Mouse (Mus musculus): ENCODE measurements around the gene Calb2. TPM values are rescaled to one million over a fixed set of nuclear protein-coding genes. Genes with fewer than 3 reads are reported as not detected.

The Calb2 gene
- total RNA-seq, 2 experiments from 2014 or later = 20.4 to 26.8 TPM

DNA sequence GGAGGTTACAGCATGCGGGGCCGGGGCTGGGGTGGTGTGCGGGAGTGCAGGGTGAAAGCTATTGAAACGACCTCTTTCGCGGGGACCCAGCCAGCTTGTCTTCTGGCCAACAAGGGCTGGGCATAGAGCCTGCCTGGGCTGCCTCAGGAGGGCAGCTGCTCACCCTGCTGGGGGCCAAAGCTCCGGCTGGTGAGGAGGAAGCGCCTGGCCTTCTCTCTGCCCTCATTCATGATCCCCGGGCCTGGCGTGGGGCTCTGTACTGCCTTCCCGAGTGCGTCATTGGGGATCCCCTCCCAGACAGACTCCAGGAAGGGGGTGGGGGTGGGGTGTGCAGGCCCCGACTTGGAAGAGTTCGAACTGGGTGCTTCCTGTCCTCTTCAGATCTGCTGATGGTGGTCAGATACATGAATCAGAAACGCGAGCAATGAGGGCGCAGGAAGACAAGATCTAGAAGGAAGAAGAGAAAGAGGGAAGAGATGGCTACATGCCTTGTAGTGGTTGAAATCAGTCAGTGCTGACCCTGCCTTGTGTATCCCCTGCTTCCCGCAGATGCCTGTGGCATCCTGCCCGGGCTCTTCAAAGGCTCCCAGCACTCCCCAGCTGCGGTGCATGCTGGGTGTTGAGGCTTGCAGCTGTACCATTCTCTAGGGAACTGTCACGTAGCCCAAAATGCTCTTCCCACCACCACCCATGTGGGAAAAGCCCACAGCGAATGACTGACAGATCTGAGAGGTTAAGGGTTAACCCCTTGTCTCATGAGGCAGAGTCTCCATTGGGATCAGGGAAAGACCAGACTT lies 9.5 kb upstream of the Calb2 start:
- no peak; the same call in 1 of the 2 replicates for TF ChIP-seq CTCF (IDR thresholded peaks at IDR 0.05)
- intact Hi-C loops (cut with DNase I) = no loop called here
- DNase-seq (ENCODE audit: extremely low spot score in 1 of 2, low spot score in 2 of 2) = peak; percentile 29 to 31
- Histone ChIP-seq H3K4me3 (no peak overlapping the region), H3K27ac (no peak overlapping the region)

DNA sequence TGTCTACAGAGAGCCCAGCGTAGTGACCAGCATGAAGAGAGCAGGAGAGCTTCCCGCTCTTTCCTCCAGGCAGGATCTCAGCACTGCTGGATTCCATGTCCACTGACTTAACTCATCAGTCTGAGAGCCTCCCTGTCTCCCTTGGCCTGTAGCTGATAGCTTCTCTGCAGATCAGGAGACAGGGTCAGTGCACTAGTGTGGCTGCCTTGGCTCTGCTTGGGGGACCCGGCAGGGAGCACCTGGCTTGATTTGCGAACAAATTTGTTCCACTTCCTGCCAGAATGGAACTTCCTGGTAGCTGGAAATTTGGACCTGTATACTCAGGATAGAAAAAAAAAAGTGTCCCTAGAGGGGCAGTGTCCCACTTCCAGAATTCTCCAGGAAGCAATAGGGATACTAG lies 6.8 kb upstream of the Calb2 start:
- TF ChIP-seq CTCF (IDR thresholded peaks at IDR 0.05) = no peak
- no peak overlapping the region for H3K27ac ChIP-seq
- H3K4me3 ChIP-seq = no peak overlapping the region
- intact Hi-C loops (cut with DNase I) = no loop called here
- no peak for DNase-seq (ENCODE audit: extremely low spot score in 1 of 2, low spot score in 2 of 2)

DNA sequence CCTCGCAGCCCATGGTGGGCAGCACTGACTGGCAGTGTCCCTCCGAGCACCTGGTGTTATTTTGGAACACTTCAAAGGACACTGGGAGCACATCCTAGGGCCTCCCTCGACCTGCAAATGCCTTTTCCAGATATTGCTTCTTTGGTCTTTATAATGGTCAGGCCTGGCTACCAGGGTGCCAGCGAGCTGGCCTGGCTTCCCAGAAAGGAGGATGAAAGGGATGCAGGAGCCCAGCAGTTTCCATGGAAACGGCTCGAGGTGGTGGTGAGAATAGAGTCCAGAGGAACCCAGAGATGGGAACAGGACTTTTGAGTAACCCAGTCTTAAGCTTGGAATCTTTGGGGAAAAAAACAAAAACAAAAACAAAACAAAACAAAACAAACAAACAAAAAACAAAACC lies 4.2 kb upstream of the Calb2 start:
- no peak overlapping the region for H3K4me3 ChIP-seq
- H3K27ac ChIP-seq = no peak overlapping the region
- intact Hi-C loops (cut with DNase I) = no loop called here
- no peak for TF ChIP-seq CTCF (IDR thresholded peaks at IDR 0.05)
- no peak for DNase-seq (ENCODE audit: extremely low spot score in 1 of 2, low spot score in 2 of 2)

DNA sequence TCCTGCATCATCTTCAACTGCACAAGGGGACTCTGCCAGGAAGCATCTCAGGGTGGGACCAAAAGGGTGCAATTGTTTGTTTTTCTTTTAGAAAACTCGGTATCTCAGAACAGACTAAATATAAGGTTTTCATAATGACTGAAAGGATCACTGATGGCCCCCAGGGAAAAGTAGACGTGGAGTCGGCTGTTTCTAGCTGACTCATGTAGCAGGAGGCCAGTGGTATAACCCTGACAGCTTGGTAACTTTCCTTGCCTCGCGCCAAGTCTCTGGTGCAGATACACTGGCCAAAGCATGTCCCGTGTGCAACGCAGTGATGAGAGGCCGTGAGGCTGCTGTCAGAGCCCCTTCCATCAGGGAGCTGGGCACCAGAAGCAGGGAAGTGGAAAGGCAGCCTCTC lies 1.7 kb downstream of the Calb2 start:
- DNase-seq (ENCODE audit: extremely low spot score in 1 of 2, low spot score in 2 of 2) = no peak
- Histone ChIP-seq H3K4me3 (no peak overlapping the region), H3K27ac (no peak overlapping the region)
- no peak for TF ChIP-seq CTCF (IDR thresholded peaks at IDR 0.05)
- intact Hi-C loops (cut with DNase I) = no loop called here

DNA sequence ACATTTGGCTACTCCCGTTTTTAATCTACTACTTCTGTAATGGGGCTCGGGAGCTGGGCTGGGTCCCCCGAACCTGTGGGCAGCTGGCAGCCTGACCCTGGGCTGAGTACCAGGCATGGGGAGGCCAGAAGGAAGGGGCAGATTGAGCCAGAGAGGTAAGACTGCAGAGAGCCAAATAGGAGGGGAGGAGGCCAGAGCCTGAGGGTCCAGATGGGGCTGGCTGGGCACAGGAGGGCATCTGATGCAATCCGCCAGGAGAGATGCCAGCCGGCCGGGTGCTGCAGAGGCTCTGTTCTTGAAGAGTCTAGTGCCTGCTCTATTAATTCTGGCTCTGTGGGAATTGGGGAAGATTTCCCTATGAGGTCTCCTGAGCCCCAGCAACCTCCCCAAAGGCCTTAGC lies 6.0 kb downstream of the Calb2 start:
- Histone ChIP-seq H3K4me3 (no peak overlapping the region), H3K27ac (no peak overlapping the region)
- no peak for DNase-seq (ENCODE audit: extremely low spot score in 1 of 2, low spot score in 2 of 2)
- no peak for TF ChIP-seq CTCF (IDR thresholded peaks at IDR 0.05)
- intact Hi-C loops (cut with DNase I) = no loop called here

DNA sequence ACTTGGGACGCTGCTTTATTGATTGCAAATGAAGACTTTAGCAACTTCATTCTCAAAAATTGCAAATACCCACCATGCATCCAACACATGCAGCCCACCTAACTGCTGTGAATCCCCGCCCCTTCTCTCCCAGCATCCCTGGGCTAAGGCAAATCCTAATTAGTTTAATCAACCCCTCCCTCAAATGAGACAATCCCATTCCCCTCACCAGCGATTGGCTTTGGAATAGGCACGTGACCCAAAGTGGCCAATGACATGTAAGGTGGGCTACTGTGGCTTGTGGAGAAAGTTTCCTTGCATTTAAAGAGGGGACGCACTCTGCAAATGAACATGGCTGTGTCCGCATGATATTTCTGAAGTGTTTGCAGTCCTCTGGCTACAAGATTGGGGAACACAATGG lies 15.1 kb downstream of the Calb2 start:
- intact Hi-C loops (cut with DNase I) = no loop called here
- no peak for DNase-seq (ENCODE audit: extremely low spot score in 1 of 2, low spot score in 2 of 2)
- Histone ChIP-seq H3K27ac (no peak overlapping the region), H3K4me3 (no peak overlapping the region)
- no peak for TF ChIP-seq CTCF (IDR thresholded peaks at IDR 0.05)

DNA sequence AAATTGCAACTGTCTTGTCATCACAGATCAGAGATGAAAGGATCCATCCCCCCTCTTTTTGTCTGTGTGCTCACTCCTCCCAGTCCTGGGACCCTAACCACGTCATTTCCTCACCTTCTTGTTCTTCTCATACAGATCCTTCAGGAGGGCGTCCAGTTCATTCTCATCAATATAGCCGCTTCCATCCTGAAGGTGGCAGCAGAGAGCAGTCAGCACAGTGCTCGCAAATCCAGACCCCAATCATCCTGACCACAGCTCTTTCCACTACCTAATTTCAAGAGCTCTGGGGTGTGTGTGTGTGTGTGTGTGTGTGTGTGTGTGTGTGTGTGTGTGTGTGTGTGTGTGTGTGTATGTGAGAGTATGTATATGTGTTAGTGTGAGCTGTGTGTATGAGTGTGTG lies 22.5 kb downstream of the Calb2 start:
- DNase-seq (ENCODE audit: extremely low spot score in 1 of 2, low spot score in 2 of 2) = peak; percentile 46 to 67
- TF ChIP-seq CTCF (IDR thresholded peaks at IDR 0.05) = peak; percentile 67
- intact Hi-C loops (cut with DNase I) = loop anchor here (5.0 kb wide), 1 partner anchor 332 kb away; no protein-coding TSS in a partner anchor
- Histone ChIP-seq H3K27ac (no peak overlapping the region), H3K4me3 (no peak overlapping the region)

DNA sequence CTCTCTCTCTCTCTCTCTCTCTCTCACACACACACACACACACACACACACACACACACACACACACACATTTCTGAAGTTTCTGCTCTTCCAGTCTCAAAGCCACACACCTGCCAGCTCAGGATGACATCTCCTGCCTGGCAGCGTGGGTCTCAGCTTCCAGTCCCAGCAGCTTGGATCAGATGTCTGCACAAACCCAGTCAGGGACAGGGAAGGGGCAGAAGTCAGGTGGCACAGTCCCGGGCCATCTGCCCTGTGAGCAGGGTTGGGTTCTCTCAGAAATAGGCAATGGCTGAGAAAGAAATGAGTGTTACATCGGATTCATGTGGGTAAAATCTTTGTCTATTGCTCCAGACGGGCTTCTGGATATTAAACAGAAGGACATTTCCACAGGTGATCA lies 27.2 kb downstream of the Calb2 start:
- no peak overlapping the region for H3K27ac ChIP-seq
- intact Hi-C loops (cut with DNase I) = no loop called here
- DNase-seq (ENCODE audit: extremely low spot score in 1 of 2, low spot score in 2 of 2) = no peak
- no peak overlapping the region for H3K4me3 ChIP-seq
- TF ChIP-seq CTCF (IDR thresholded peaks at IDR 0.05) = no peak

DNA sequence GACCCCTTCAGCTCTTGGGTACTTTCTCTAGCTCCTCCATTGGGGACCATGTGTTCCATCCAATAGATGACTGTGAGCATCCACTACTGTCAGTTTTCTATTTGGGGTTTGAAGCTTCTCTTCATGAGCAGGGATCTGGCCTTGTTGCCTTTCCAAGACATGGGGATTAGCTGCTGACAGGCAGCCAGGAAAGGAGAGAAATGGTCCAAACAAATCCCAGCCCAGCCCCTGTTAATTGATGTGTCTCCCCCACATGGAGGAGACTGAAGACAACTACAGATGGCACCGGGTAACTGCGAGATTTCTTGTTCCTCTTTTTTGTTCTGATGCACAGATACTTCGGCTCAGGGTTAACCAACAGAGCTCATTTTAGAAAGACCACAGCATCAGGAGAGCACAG lies 27.9 kb downstream of the Calb2 start:
- no peak for TF ChIP-seq CTCF (IDR thresholded peaks at IDR 0.05)
- DNase-seq (ENCODE audit: extremely low spot score in 1 of 2, low spot score in 2 of 2) = no peak
- H3K27ac ChIP-seq = no peak overlapping the region
- no peak overlapping the region for H3K4me3 ChIP-seq
- intact Hi-C loops (cut with DNase I) = no loop called here

DNA sequence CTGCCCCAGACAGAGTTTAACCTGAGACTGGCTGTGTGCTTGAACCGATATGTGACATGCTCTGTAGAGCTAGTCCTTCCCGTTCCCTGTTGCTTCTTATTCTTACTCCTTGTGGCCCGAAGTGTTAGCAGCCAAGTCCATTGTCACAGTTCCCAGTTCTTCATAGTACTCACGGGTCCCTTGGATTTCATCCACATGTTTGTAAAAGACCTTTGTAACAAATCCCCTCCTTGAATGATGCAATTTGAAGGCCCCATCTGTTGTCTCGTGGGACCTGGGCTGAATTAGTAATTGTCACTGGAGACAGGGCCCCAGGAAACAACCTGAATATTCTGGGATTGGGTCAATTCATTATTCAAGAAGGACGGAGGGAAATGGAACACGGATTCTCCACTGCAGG lies 32.5 kb downstream of the Calb2 start:
- H3K27ac ChIP-seq = no peak overlapping the region
- intact Hi-C loops (cut with DNase I) = no loop called here
- DNase-seq (ENCODE audit: extremely low spot score in 1 of 2, low spot score in 2 of 2) = no peak
- no peak for TF ChIP-seq CTCF (IDR thresholded peaks at IDR 0.05)
- no peak overlapping the region for H3K4me3 ChIP-seq

DNA sequence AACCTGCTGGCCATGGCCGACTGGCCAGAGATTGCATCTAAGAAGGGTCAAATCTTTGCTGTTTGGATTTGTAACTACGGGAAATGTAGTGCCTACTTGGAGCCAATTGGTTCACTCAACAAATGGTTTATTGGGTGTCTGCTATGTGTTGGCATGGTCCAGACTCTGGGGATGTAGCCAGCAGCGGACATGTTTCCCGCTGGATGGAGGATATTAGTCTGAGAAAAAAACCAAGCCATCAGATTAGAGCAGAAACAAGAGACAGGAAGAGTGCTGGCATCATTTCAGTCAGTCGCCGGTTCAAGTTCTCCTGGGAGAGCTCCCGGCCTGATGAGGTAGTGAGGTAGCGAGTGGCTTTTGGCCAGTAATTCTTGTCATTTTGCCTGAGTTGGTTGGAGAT lies 33.8 kb downstream of the Calb2 start:
- intact Hi-C loops (cut with DNase I) = loop anchor here (5.0 kb wide), 1 partner anchor 468 kb away; no protein-coding TSS in a partner anchor
- Histone ChIP-seq H3K27ac (no peak overlapping the region), H3K4me3 (no peak overlapping the region)
- no peak for TF ChIP-seq CTCF (IDR thresholded peaks at IDR 0.05)
- no peak for DNase-seq (ENCODE audit: extremely low spot score in 1 of 2, low spot score in 2 of 2)

DNA sequence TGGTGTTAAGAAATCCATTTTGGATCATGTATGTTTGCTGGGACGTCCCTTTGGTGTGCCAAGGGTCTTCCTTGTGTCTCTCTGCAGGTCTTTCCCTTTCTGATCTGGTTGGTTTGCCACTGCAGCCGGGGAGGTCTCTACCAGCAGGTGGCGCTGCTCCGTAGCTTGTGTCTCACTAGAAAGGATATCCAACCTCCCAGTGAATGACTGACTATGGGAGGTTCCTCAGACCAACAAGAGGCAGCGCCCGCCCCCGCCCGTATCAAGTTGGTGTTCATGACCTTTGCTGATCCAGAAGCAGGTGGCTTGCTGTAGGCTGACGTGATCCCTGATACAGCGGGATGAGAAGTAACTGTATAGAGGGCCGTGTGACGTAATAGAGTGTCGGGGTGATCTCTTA lies 37.5 kb downstream of the Calb2 start:
- peak; percentile 89 for TF ChIP-seq CTCF (IDR thresholded peaks at IDR 0.05)
- DNase-seq (ENCODE audit: extremely low spot score in 1 of 2, low spot score in 2 of 2) = peak; percentile 76 to 83
- no peak overlapping the region for H3K27ac ChIP-seq
- intact Hi-C loops (cut with DNase I) = loop anchor here (2.0 to 5.0 kb wide), 2 partner anchors 348 to 472 kb away; no protein-coding TSS in a partner anchor
- H3K4me3 ChIP-seq = no peak overlapping the region

DNA sequence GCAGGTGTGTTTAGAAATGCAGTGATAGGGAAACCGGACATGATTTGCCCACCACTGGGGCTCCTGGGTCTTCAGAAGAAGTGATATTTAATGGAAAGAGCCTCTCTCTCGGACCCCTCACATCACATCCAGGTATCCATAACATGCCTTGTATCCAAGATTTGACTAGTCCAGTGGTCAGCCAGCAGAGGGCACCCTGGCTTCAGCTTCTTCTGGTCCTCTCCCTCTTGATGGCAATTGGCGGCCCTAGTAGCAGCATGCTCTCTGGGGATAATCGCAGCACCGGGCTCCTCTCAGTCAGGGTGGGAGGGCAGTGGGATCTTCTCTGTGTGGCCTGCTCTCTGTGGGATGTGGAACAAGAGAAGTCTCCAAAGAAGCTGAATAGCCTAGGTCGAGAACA lies 48.3 kb downstream of the Calb2 start:
- H3K4me3 ChIP-seq = no peak overlapping the region
- DNase-seq (ENCODE audit: extremely low spot score in 1 of 2, low spot score in 2 of 2) = peak; percentile 22 to 46
- peak; percentile 55 for TF ChIP-seq CTCF (IDR thresholded peaks at IDR 0.05)
- no peak overlapping the region for H3K27ac ChIP-seq
- intact Hi-C loops (cut with DNase I) = no loop called here
